Mouse (Mus musculus): ENCODE results near the gene Bfar.

DNA sequence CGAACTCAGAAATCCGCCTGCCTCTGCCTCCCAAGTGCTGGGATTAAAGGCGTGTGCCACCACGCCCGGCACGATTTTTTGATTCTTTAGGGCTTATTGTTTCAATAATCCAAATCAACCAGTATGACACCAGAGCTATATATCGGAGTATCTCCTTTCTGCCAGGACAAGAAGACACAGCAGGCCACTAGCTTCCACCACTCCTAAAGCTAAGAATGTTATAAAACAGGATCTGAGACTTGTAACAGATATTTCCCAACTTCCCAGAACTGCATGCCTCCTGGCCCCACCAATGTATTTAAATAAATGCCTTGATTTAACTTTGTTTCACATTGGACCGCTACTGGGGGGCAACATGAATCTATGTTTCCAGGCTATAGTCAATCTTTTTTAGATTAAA lies 76.0 kb downstream of the Bfar start:
- TF ChIP-seq CTCF (IDR thresholded peaks at IDR 0.05; ENCODE audit: extremely low read depth, insufficient read depth, insufficient read length, insufficient replicate concordance): no peak
- no peak for TF ChIP-seq POLR2A (IDR thresholded peaks at IDR 0.05; ENCODE audit: low read depth, low read length)

Data from spleen, adult 2 months (tissue).